47 mouse cellular contexts compared by ENCODE assay signal in the genomic region with DNA sequence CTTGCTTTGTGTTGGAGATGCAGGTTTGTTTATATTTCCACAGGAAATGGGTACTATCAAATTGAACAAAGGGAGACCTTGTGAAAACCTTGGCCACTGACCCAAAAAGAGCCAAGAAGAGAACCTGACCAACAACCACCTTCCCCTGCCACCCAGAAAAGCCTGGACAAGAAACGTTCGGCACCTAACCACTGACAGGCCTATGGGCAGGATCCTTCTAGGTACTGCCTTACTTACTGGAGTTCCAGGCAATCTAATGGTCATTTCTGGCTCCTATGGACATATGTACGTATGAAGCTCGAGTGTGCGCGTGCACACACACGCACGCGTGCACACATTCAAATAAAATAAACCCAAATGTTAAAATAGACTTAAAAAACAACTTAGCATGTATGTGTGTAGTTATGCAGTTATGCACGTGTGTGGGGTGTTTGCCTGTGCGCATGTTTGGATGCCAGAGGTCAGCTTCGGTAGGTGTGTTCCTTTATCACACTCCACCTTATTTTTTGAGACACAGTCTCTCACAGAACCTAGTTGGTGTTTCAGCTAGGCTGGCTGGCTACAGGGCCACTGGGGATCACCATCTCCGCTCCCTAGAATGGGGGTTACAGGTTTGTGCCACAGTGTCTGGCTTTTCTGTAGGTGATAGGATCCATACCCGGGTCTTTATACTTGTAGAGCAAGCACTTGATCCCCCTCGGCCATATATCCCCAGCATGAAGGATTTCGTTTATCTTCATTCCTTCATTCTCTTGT. TPM values are rescaled to one million over a fixed set of nuclear protein-coding genes. Genes with fewer than 3 reads are reported as not detected.
"Had no signal": no experiment of that assay in that cellular context is flagged by ENCODE, and none has a peak within 500 bp of the region (broad histone marks: within the 10 kb centered on the region; RNA-seq: fewer than 3 reads in every experiment).

No protein-coding gene starts in this region.

- H3K27me3 ChIP-seq: heart, embryonic 12.5 days; heart, embryonic 13.5 days; heart, embryonic 15.5 days; hindbrain, embryonic 12.5 days; hindbrain, embryonic 13.5 days; hindbrain, embryonic 15.5 days; intestine, embryonic 15.5 days; kidney, embryonic 15.5 days had no signal

- H3K9me3 ChIP-seq: heart, embryonic 13.5 days; heart, embryonic 15.5 days; hindbrain, embryonic 10.5 days; hindbrain, embryonic 12.5 days; hindbrain, embryonic 13.5 days; hindbrain, embryonic 15.5 days; intestine, embryonic 15.5 days; kidney, embryonic 15.5 days had no signal

- H3K27ac ChIP-seq: heart, embryonic 13.5 days; heart, embryonic 15.5 days; hindbrain, embryonic 10.5 days; hindbrain, embryonic 12.5 days; hindbrain, embryonic 13.5 days; hindbrain, embryonic 14.5 days; hindbrain, embryonic 15.5 days; hindbrain, postnatal 0 days; intestine, embryonic 15.5 days; kidney, embryonic 15.5 days; kidney, postnatal 0 days; layer of hippocampus, adult 2 months; left cerebral cortex, adult 2 months had no signal

- H3K36me3 ChIP-seq: heart, embryonic 12.5 days; hindbrain, embryonic 12.5 days; hindbrain, embryonic 13.5 days; hindbrain, embryonic 15.5 days; intestine, embryonic 15.5 days; kidney, embryonic 15.5 days had no signal

- DNase-seq: heart, postnatal 14 days; heart, postnatal 36 days; heart, postnatal 4 days; kidney, adult 11 months; kidney, adult 18-20 months; kidney, adult 2 months; kidney, adult 8-10 months; kidney, adult 9 months; kidney, postnatal 10 days; kidney, postnatal 14 days; kidney, postnatal 25 days; kidney, postnatal 36 days; kidney, postnatal 4 days; layer of hippocampus, adult 9-11 months; layer of hippocampus, postnatal 36 days had no signal

- H3K4me3 ChIP-seq: heart, embryonic 12.5 days; heart, embryonic 13.5 days; heart, embryonic 15.5 days; hindbrain, embryonic 10.5 days; hindbrain, embryonic 12.5 days; hindbrain, embryonic 13.5 days; hindbrain, embryonic 15.5 days; intestine, embryonic 15.5 days; kidney, embryonic 15.5 days; layer of hippocampus, adult 2 months; left cerebral cortex, adult 2 months had no signal

- H3K4me1 ChIP-seq: heart, embryonic 12.5 days; heart, embryonic 13.5 days; heart, embryonic 15.5 days; hindbrain, embryonic 12.5 days; hindbrain, embryonic 13.5 days; hindbrain, embryonic 15.5 days; intestine, embryonic 15.5 days; kidney, embryonic 15.5 days had no signal

RNA-seq across cellular contexts. Expression of gene Gm30302, which starts 57.3 kb away (rescaled TPM):
- total RNA-seq: hematopoietic stem cell, adult 5-6 weeks; hindbrain, postnatal 0 days; layer of hippocampus, adult 18-20 months; layer of hippocampus, adult 2 months; layer of hippocampus, adult 8-10 months; layer of hippocampus, postnatal 10 days; layer of hippocampus, postnatal 14 days; layer of hippocampus, postnatal 25 days; layer of hippocampus, postnatal 36 days; left cerebral cortex, adult 18-20 months; left cerebral cortex, adult 2 months; left cerebral cortex, adult 8-10 months had no signal
- polyA plus RNA-seq: heart, embryonic 12.5 days; heart, embryonic 13.5 days; heart, embryonic 15.5 days; heart, embryonic 16.5 days; hindbrain, embryonic 10.5 days; hindbrain, embryonic 11.5 days; hindbrain, embryonic 12.5 days; hindbrain, embryonic 13.5 days; hindbrain, embryonic 15.5 days; hindbrain, embryonic 16.5 days; hindbrain, postnatal 0 days; inflammation-experienced regulatory T-cells, adult 6 months; intestine, embryonic 14.5 days; intestine, embryonic 15.5 days; intestine, embryonic 16.5 days; intestine, postnatal 0 days; kidney, adult 2 months; kidney, embryonic 14.5 days; kidney, embryonic 15.5 days; kidney, embryonic 16.5 days; kidney, postnatal 0 days; large intestine, adult 2 months had no signal
